Mouse (Mus musculus): ENCODE results near the gene Mogs.

The Mogs gene

DNA sequence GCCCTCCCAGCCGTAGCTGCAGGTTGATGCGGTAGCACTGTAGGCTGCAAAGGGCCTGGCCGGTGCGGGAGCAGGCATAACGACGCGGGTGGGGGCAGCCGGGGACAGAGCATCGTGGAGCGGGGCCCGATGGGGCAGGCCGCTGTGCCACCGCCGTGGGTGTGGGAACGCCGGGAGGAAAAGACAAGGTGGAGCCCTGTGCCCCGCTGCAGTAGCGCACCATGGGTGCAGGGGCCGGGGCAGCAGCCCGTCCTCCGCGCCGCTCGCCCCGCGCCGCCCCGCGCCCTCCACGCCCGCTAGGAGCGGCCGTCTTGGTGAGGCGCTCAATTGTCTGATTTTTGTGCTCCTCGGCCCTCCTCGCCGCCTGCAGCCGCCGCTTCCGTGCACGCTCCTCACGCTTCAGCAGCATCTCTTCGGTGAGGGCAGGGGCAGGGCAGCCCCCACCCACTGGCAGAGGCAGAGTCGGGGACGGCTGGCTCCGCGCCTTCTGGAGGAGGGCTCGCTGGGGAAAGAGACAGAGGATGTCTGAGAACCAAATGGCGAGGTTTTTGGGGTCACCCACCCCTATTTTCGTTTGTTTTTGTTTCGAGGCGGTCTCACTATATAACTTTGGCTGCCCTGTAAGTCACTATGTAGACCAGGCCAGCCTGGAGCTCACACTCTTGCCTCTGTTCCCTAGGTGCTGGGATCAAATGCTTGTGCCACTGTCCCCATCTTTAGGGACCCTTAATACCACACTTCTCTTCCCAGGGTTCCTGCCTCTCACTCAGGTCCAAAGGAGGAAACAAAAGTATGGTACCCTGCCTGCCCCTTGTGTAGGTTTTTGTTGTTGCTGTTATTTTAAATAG is 6.8 kb downstream of the Mogs start:
- DNase-seq (ENCODE audit: low spot score): no peak

GRCm38 (mm10) chr6:83122961-83123360 is 7.7 kb downstream of the Mogs start:
- no peak for DNase-seq (ENCODE audit: low spot score)

DNA sequence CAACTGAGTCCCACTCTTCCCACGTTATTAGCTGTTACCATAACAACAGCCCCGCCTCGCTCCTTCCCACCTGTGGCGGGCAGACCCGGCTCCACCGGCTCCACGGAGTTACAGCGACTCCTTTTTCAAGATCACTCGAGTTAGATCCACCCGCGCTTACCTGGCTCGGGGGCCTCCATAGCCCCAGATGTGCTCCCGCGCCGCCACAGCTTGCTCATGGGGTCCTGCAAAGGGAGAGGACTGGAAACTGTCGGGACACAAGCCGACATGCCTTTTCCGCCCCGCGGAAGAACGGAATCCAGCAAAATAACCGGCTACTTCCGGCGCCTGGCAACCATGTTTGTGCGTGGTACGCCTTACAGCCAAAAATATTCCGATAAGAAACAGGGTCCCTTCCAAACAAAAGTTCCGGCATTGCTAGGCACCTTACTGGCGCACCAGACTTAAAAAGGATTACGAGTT is 9.6 kb downstream of the Mogs start:
- DNase-seq (ENCODE audit: low spot score): peak; percentile 79

- DNase-seq (ENCODE audit: low spot score): no peak
Observed at GRCm38 (mm10) chr6:83125331-83125730, 10.0 kb downstream of the Mogs start, which contains the start of gene Ino80b. TSS of gene Ino80b (minus strand) at chr6:83125431.

GRCm38 (mm10) chr6:83127419-83127818 is 12.1 kb downstream of the Mogs start:
- DNase-seq (ENCODE audit: low spot score): no peak

- no peak for DNase-seq (ENCODE audit: low spot score)
Observed at GRCm38 (mm10) chr6:83131469-83132034, 16.3 kb downstream of the Mogs start.

- DNase-seq (ENCODE audit: low spot score): no peak
Observed at GRCm38 (mm10) chr6:83132176-83132919, 17.1 kb downstream of the Mogs start.

DNA sequence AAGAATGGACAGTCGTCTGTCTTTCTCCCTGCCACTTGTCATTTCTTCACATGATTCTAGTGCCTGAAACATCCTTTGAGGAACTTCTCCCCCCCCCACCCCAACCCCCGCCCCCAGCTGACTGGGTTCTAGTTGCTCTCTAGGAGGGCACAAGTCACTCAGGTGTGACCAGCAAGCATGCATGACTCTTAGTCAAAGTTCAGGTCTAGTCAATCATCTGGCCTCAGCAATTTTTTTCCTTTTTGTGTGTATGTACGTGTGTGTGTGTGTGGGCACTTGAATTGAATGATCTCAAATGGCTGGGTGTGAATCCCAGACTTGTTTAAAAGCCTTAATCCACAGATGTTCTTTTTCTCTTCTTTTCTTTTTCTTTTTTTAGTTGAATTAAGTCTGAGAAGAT is 18.9 kb downstream of the Mogs start:
- no peak for DNase-seq (ENCODE audit: low spot score)

GRCm38 (mm10) chr6:83134951-83135513 is 19.7 kb downstream of the Mogs start, which contains the start of gene Rtkn:
TSS of gene Rtkn (plus strand) at chr6:83135463.
- DNase-seq (ENCODE audit: low spot score): no peak

DNA sequence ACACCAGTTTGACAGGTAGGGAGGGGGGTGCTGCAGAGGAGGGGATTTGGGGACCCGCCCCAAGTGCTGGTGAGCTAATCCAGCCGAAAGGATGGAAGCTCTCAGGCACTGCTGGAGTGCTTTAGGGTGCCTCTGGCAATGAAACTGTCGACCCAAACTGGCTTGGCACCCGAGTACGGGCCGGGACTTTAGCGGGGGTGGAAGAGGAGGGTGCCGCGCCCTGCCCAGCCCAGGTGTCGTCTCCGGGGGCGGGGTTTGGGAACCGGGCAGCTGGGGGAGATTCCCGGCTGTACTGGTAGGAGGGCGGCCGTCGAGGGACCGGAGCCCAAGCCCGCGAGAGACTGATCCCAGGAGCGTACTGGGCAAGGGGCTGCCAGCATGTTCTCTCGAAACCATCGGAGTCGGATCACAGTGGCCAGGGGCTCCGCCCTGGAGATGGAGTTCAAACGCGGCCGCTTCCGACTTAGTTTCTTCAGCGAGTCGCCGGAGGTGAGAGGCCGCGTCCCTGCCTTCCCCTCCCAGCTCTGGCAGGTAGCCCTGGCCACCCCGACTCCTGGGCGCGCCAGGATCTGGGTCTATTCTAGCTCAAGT is 20.4 kb downstream of the Mogs start:
- no peak for DNase-seq (ENCODE audit: low spot score)

DNA sequence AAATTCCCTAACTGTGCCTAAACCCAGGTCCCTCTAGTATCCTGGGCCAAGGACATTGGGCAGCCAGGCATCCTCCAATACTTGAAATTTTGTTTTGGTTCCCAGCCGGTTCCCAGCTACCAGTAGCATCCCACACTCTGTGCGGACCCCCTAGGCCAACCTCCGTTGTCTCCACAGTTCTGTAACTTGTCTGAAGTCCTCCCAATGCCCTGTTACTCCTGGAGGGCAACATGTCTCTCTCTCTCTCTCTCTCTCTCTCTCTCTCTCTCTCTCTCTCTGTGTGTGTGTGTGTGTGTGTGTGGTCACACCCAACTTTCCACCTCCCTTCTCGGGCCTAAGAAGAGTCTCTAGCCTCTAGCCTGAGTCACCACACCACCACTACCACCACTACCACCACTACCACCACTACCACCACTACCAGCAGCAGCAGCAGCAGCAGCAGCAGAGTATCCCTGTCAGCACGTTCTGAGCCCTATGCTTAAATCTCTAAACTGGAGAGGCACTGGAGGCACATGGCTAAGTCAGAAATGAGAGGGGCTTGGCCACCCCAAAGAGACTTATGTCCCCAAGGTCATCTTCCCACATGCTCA is 21.1 kb downstream of the Mogs start:
- DNase-seq (ENCODE audit: low spot score): no peak

- DNase-seq (ENCODE audit: low spot score): peak; percentile 70
Observed at GRCm38 (mm10) chr6:83136881-83137575, 21.7 kb downstream of the Mogs start.

- peak; percentile 79 for DNase-seq (ENCODE audit: low spot score)
Observed at GRCm38 (mm10) chr6:83137576-83137950, 22.3 kb downstream of the Mogs start.

- DNase-seq (ENCODE audit: low spot score): no peak
Observed at GRCm38 (mm10) chr6:83138056-83138455, 22.8 kb downstream of the Mogs start.

GRCm38 (mm10) chr6:83140044-83140443 is 24.7 kb downstream of the Mogs start:
- DNase-seq (ENCODE audit: low spot score): no peak

GRCm38 (mm10) chr6:83141636-83142035 is 26.3 kb downstream of the Mogs start:
- no peak for DNase-seq (ENCODE audit: low spot score)

- DNase-seq (ENCODE audit: low spot score): no peak
Observed at GRCm38 (mm10) chr6:83142211-83142731, 27.0 kb downstream of the Mogs start.

GRCm38 (mm10) chr6:83142886-83143285 is 27.6 kb downstream of the Mogs start:
- no peak for DNase-seq (ENCODE audit: low spot score)

- no peak for DNase-seq (ENCODE audit: low spot score)
Observed at GRCm38 (mm10) chr6:83145209-83145608, 29.9 kb downstream of the Mogs start.

DNA sequence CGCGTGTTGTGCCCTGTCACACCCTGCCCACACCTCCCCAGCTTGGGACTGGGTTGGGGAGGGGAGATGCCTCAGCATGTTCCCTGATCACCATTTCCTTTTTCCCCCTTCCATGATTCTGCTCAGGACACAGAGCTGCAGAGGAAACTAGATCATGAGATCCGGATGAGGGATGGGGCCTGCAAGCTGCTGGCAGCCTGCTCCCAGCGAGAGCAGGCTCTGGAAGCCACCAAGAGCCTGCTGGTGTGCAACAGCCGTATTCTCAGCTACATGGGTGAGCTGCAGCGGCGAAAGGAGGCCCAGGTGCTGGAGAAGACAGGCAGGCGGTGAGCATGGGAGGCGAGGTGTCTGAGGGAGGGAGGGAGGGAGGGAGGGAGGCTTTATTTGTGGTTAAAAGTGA is 30.5 kb downstream of the Mogs start:
- no peak for DNase-seq (ENCODE audit: low spot score)

DNA sequence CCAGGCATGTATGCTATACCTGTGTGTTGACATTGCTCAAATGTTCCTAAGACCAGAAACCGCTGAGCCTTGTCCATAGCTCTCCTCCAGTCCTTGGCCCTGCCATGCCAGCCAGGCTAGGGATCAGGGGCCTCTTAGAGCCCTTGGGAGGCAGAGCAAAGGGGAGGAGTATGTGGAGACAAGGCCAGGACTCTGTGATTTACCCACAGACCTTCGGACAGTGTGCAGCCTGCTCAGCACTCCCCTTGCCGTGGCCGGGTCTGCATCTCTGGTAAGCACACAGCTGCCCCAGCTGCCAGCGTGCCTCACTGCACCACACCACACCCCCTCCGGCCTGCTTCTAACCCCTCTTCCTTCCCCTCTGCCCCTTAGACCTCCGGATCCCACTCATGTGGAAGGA is 32.0 kb downstream of the Mogs start:
- DNase-seq (ENCODE audit: low spot score): no peak
